Mouse (Mus musculus) adrenal gland, adult 8-10 months (tissue): Measurements from ENCODE around the gene Usp20. TPM values are rescaled to one million over a fixed set of nuclear protein-coding genes. Genes with fewer than 3 reads are reported as not detected.

Experiments
- DNase-seq: peaks from one replicate; pipeline ENCODE4 v3.0.0; 2022
- total RNA-seq, 4 experiments: library from RNA; stranded (reverse); gene quantifications; 2 replicates each; pipeline ENCODE4 v1.2.4; 2022

The Usp20 gene
- total RNA-seq, 4 experiments from 2014 or later, result 32.6 to 45.6 (median 42.3) TPM

- peak; percentile 86 for DNase-seq
Observed at GRCm38 (mm10) chr2:30985111-30986020, 3.3 kb downstream of the Usp20 start.

GRCm38 (mm10) chr2:30990221-30990620, 8.1 kb downstream of the Usp20 start:
- DNase-seq, result peak; percentile 69

- no peak for DNase-seq
Observed at GRCm38 (mm10) chr2:30994853-30995252, 12.8 kb downstream of the Usp20 start.

GRCm38 (mm10) chr2:30995432-30995996, 13.4 kb downstream of the Usp20 start:
- DNase-seq, result no peak

DNA sequence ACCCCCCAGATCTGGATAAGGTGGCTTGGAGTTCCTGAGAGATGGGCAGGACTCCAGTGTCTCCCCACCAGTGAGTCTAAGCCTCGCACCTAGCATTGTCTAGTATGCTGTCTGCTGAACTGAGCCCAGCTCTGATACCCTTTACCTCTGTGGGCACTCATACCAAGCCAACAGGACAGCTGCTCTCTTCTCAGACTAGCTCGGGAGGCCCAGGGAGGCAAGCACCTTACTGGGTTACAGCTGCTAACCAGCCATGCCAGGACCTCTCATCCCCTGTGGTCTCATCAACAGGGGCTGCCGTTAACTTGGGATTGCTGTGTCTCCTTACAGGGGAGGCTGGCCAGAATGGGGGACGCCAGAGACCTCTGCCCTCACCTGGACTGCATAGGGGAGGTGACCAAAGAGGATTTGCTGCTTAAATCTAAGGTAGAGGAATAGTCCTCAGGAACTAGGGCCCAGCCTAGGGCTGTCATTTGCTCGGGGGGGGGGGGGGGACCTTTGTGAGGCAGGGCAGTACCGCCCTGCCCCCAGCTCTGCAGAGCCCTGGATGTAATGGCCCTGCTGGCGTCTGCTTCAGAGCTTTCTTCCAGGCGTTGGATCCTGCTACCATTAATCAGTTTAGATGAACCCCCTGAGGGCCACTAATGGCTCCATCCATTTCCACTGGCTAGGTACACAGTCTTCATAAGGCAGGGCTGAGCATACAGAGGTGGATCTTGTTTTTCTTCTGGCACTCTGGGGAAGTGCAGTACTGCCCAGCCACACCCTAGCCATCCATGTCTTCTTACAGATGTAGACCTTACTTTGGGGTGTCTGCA, 16.6 kb downstream of the Usp20 start:
- no peak for DNase-seq

- DNase-seq, result no peak
Observed at GRCm38 (mm10) chr2:31002857-31003256, 20.8 kb downstream of the Usp20 start.

GRCm38 (mm10) chr2:31005453-31005852, 23.4 kb downstream of the Usp20 start:
- no peak for DNase-seq

DNA sequence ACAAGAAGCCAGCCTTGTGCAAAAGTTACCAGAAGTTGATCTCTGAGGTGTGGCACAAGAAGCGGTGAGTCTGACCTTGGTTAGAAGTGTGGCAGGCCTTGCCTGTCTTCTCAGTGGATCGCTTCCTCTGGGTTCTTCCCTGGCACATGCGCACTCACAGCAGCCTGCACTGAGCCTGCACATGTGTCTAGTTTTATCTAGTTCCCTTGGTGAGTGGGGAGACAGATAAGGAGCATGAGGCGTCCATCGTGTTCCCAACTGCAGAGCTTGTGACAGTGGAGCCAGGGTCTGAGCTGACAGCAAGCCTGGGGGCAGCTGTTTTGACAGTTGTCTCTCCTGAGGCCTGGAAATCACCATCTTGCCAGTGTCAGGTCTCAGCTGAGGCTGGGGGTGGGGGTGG, 24.4 kb downstream of the Usp20 start:
- DNase-seq, result no peak

DNA sequence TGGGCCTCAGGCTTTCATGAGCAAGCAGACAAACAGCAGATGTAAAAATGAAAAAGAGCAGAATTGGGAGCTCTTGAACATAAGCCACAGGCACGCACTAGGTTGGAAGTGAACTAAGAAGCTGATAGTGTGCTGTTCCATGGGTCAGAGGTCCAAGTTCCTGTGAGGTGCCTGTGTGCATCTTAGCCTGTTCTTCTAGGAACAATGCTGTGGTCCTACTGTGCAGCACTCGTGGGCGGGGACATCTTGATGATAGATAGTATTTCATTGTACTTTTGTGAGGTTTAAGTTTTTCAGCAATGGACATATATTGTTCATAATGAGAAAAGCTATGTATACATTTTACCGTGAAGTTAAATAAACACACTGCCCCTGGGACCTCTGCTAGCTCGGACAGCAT, 25.1 kb downstream of the Usp20 start:
- DNase-seq, result no peak

DNA sequence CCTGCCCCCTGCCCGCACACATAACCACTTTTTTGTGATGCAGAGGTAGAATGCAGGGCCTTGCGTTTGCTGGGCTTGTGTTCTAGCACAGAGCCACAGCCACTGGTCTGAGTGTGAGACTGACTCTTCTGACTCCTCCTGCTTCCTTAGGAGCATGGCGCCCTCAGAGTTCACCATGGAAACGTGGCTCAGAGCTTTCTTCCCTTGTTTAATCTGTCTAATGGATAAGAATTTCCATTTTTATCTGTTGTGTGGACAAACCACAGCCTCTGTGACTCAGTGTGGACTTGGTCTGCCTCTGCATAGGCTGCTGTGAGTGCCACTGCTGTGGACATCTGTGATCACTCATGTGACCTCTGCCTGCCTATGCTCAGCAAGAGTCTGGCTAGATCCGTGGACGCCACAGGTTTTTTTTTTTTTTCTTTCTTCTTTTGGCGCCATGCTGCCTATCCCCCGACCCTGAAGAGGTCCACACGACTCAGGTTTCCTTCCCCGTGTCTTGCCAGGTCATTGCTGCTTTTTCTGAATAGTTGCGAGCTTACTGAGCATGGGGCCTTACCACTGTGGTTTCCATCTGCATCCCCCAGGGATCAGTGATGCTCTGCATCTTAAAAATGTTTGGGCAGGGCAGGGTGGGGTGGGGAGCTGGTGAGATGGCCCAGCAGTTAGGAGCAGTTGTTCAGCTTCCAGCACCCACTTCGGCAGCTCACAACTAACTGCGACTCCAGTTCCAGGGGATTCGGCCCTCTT, 31.5 kb downstream of the Usp20 start:
- no peak for DNase-seq

DNA sequence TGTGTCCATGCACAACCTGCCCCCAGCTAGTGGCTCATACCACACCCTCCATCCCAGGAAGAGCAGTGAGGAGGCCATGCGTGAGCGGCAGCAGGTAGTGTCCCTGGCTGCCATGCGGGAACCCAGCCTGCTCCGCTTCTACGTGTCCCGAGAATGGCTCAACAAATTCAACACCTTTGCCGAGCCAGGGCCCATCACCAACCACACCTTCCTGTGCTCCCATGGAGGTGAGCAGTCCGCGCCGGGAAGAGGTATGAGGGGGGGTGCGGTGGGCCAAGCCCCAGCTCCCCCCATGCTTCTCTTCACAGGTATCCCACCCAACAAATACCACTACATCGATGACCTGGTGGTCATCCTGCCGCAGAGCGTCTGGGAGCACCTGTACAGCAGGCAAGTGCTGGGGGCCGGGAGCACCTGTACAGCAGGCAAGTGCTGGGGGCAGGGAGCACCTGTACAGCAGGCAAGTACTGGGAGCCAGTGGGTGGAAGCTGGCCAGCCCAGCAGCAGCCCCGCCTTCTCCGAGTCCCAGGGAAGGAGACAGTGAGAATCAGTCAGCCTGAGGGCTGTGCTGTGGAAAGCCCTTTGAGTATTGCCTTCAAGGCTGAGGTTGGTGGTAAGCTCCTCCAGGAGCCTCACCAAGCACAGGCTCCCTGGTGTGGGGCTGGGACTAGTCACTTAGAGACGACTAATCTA, 35.7 kb downstream of the Usp20 start:
- DNase-seq, result no peak

GRCm38 (mm10) chr2:31018519-31018918, 36.4 kb downstream of the Usp20 start:
- DNase-seq, result no peak

GRCm38 (mm10) chr2:31019011-31019410, 36.9 kb downstream of the Usp20 start:
- no peak for DNase-seq

GRCm38 (mm10) chr2:31020202-31020601, 38.1 kb downstream of the Usp20 start:
- no peak for DNase-seq

- no peak for DNase-seq
Observed at GRCm38 (mm10) chr2:31023940-31024339, 41.9 kb downstream of the Usp20 start.

DNA sequence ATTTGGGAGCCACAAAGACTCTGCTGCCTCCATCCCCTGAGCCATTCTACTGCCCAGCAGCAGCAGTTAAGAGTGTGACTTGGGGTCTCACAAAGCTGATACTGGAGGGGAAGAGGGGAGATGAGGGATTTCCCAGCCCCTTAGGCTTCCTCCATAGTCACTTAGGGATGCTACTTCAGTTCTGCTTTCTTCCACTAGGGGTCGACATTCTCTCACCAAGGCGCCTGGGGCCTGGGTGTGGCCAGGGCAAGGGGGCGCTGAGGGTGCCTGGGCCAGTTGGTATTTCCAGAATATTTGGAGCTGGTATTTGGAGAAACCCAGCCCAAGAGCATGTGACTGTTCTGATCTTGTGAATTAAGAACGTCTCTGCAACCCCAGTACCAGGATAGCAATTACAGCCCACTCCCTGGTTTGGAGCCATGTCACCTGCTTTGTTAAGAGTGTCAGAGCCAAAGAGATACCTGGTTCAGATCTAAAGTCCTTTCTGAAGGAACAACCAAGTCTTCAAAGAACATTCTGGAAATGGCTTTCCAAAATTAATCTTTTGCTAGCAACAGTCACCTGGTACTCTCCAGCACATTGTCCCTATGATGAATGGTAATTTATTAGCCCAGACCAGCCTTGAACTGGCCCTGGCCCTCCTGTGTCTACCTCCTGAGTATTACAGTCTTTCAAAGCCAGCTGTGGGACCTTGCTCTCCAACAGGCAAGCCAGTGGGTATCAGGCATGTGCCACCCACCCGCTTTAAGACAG, 42.7 kb downstream of the Usp20 start:
- DNase-seq, result peak; percentile 41

GRCm38 (mm10) chr2:31025458-31025857, 43.4 kb downstream of the Usp20 start:
- no peak for DNase-seq

DNA sequence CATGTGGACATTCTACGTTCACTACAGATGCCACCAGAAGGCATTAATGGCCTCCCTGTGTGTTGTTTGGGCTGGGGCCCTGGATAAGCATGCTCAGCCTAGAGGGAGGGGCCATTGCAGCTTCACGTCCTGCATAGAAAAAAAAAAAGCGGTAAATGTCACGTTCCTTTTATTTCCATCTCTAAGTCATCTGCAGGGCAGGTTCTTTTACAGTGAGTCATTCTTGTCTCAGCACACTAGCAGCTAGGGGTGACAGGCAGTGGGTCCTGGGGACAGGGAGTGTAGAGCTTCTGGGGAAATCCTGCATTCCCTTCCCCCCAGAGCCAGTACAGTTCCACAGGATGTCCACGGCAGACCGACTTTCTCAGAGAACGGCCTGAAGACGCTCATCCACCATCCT, 44.6 kb downstream of the Usp20 start:
- DNase-seq, result no peak

- DNase-seq, result no peak
Observed at GRCm38 (mm10) chr2:31031972-31032371, 49.9 kb downstream of the Usp20 start.

- no peak for DNase-seq
Observed at GRCm38 (mm10) chr2:31036811-31037210, 54.7 kb downstream of the Usp20 start.

DNA sequence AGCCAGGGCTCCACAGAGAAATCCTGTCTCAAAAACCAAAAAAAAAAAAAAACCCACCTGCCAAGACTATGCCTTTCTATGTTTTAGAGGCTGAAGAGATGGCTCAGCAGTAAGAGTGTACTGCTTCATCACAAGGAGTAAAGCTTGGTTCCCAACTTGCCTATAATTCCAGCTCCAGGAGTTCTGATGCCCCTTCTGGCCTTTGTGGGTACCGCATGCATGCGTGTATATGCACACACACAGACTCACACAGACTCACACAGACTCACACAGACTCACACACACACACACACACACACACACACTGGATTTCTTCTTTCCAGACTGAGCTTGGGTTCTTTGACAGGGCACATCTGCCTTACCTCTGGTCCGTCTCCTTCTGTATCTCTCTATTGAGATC, 58.0 kb downstream of the Usp20 start:
- no peak for DNase-seq
